Mouse (Mus musculus) olfactory bulb, adult 2 months (tissue): ENCODE data around the gene Mbnl3.

ENCODE experiments used
- CTCF ChIP-seq: fragments of 200-500 bp; IDR thresholded peaks from 2 replicates; pipeline ENCODE4 v1.5.1; 2012; ENCODE audit warnings: low read depth, mild to moderate bottlenecking, low read length, moderate library complexity; ENCODE audit not compliant: insufficient read depth
- POLR2A ChIP-seq: fragments of 200-500 bp; IDR thresholded peaks from 2 replicates; pipeline ENCODE4 v1.6.1; 2012; ENCODE audit warnings: mild to moderate bottlenecking, low read depth, low read length, moderate library complexity; ENCODE audit not compliant: insufficient read depth

DNA sequence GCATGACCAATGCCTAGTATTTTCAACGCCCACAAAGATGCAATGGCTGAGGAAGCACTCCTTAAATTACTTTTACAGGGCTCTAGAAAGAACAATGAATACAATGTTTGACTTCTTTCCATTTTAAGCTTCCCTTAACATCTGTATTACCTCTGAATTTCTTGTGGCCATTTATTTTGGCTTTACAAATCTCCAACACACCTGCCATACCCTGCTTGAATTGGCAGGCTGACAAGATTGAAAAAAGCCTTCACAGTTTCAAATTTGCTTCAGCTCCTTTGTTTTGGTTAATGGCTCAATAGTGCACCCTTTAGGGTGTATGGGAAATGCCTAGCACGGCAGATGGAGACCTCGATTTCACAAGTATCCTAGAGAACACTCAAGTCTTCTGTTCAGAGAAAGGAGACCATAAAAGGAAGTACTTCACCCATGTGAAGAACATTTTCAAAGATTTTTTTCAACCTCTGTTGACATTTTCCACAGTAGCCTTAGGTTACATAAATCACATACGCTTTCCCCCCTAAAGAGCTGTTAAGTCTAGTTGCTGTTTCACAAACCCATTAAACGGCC, 36.8 kb downstream of the Mbnl3 start:
- TF ChIP-seq CTCF (no peak), POLR2A (no peak)
